Mouse (Mus musculus) embryonic fibroblast, embryonic 13.5 days (primary cell): Measurements from ENCODE around the gene Cd164.

Experiments
- CTCF ChIP-seq: IDR thresholded peaks from 2 replicates; pipeline ENCODE4 v1.5.1; 2011; ENCODE audit warnings: mild to moderate bottlenecking, control low read depth, low read length, moderate library complexity, borderline replicate concordance; ENCODE audit not compliant: insufficient read depth
- POLR2A ChIP-seq: IDR thresholded peaks from 2 replicates; pipeline ENCODE4 v1.6.1; 2011; ENCODE audit warnings: low read depth, mild to moderate bottlenecking, control low read depth, low read length, moderate library complexity

DNA sequence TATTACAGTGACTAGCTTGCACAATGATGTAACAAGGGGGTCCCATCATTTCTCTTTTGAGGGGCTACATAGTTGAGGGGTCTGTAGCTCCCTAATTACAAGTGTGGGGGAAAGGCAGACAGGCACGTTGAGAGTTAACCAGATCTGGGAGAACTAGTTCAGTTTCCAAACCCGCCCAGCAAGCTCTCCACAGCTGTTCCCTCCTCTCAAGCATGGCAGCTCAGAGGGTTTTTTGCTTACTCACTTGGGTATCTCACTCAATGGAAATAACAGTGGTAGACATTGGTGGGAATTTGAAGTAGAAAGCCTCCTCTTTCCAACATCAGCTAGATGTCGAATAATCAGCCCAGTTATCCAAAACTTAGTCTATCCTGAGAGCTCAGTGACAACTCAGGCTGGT is 35.9 kb downstream of the Cd164 start:
- TF ChIP-seq CTCF (no peak), POLR2A (no peak)
